Mouse (Mus musculus): Measurements from ENCODE around the gene Ssh1. TPM values are rescaled to one million over a fixed set of nuclear protein-coding genes. Genes with fewer than 3 reads are reported as not detected.
A peak's percentile ranks its signal among the peaks of the same experiment; 100 is the strongest.

Ssh1 gene
- polyA plus RNA-seq, 1 experiment from 2014 or later = 16.5 TPM

GRCm38 (mm10) chr5:113924608-113925007, 69.1 kb downstream of the Ssh1 start:
- Histone ChIP-seq H3K9ac (ENCODE audit: low read depth, low read length) (no peak overlapping the region), H3K36me3 (ENCODE audit: control insufficient read depth, insufficient read depth, low read length) (no peaks in the 10 kb centered on the region), H3K27me3 (replicated peaks; ENCODE audit: control insufficient read depth, insufficient read depth, low read length) (no peaks in the 10 kb centered on the region), H3K4me1 (ENCODE audit: control insufficient read depth, insufficient read depth, low read length) (0 out of 2 replicates have a peak, but pooled peaks cover 4% of the 10 kb centered on the region), H3K27ac (replicated peaks; ENCODE audit: low read depth, low read length) (no peak overlapping the region), H3K9me3 (ENCODE audit: control insufficient read depth, low read length) (peaks cover 6% of the 10 kb centered on the region; the same call in 1 of the 2 replicates), H3K4me2 (ENCODE audit: low read depth, low read length) (no peak overlapping the region), H3K4me3 (ENCODE audit: low read depth, low read length) (no peak overlapping the region)
- no peak for ATAC-seq (ENCODE audit: low read depth)
- no peak for DNase-seq (ENCODE audit: low spot score)
- 88% methylated on average over 4 of the region's 4 CpGs for WGBS

GRCm38 (mm10) chr5:113921310-113922166, 72.2 kb downstream of the Ssh1 start:
- no peaks in the 10 kb centered on the region for H3K27me3 ChIP-seq (replicated peaks; ENCODE audit: control insufficient read depth, insufficient read depth, low read length)
- peak; percentile 50 for DNase-seq (ENCODE audit: low spot score)
- H3K4me1 ChIP-seq (ENCODE audit: control insufficient read depth, insufficient read depth, low read length) = 0 out of 2 replicates have a peak, but pooled peaks cover 4% of the 10 kb centered on the region
- H3K4me3 ChIP-seq (ENCODE audit: low read depth, low read length) = no peak overlapping the region
- no peaks in the 10 kb centered on the region for H3K36me3 ChIP-seq (ENCODE audit: control insufficient read depth, insufficient read depth, low read length)
- no peak overlapping the region for H3K9ac ChIP-seq (ENCODE audit: low read depth, low read length)
- ATAC-seq (ENCODE audit: low read depth) = peak; percentile 66; the same call in 1 of the 2 replicates
- H3K27ac ChIP-seq (replicated peaks; ENCODE audit: low read depth, low read length) = no peak overlapping the region; the same call in 1 of the 2 replicates
- H3K4me2 ChIP-seq (ENCODE audit: low read depth, low read length) = no peak overlapping the region
- no peaks in the 10 kb centered on the region for H3K9me3 ChIP-seq (ENCODE audit: control insufficient read depth, low read length)
- WGBS = 15% methylated on average over 6 of the region's 6 CpGs

- no peaks in the 10 kb centered on the region for H3K27me3 ChIP-seq (replicated peaks; ENCODE audit: control insufficient read depth, insufficient read depth, low read length)
- H3K4me3 ChIP-seq (ENCODE audit: low read depth, low read length) = no peak overlapping the region
- WGBS = 78% methylated on average over 7 of the region's 7 CpGs
- no peaks in the 10 kb centered on the region for H3K36me3 ChIP-seq (ENCODE audit: control insufficient read depth, insufficient read depth, low read length)
- no peaks in the 10 kb centered on the region for H3K9me3 ChIP-seq (ENCODE audit: control insufficient read depth, low read length)
- ATAC-seq (ENCODE audit: low read depth) = no peak
- peaks cover 8% of the 10 kb centered on the region; the same call in 1 of the 2 replicates for H3K4me1 ChIP-seq (ENCODE audit: control insufficient read depth, insufficient read depth, low read length)
- H3K9ac ChIP-seq (ENCODE audit: low read depth, low read length) = no peak overlapping the region
- no peak for DNase-seq (ENCODE audit: low spot score)
- no peak overlapping the region for H3K4me2 ChIP-seq (ENCODE audit: low read depth, low read length)
- H3K27ac ChIP-seq (replicated peaks; ENCODE audit: low read depth, low read length) = no peak overlapping the region
These were observed 74.6 kb downstream of the Ssh1 start for GRCm38 (mm10) chr5:113919060-113919459.

GRCm38 (mm10) chr5:113918654-113919053, 75.0 kb downstream of the Ssh1 start:
- H3K27ac ChIP-seq (replicated peaks; ENCODE audit: low read depth, low read length) = no peak overlapping the region; the same call in 1 of the 2 replicates
- no peak overlapping the region for H3K9ac ChIP-seq (ENCODE audit: low read depth, low read length)
- DNase-seq (ENCODE audit: low spot score) = no peak
- H3K27me3 ChIP-seq (replicated peaks; ENCODE audit: control insufficient read depth, insufficient read depth, low read length) = no peaks in the 10 kb centered on the region
- H3K4me3 ChIP-seq (ENCODE audit: low read depth, low read length) = no peak overlapping the region
- H3K4me1 ChIP-seq (ENCODE audit: control insufficient read depth, insufficient read depth, low read length) = peaks cover 8% of the 10 kb centered on the region; the same call in 1 of the 2 replicates
- H3K36me3 ChIP-seq (ENCODE audit: control insufficient read depth, insufficient read depth, low read length) = no peaks in the 10 kb centered on the region
- no peaks in the 10 kb centered on the region for H3K9me3 ChIP-seq (ENCODE audit: control insufficient read depth, low read length)
- 27% methylated on average over 9 of the region's 9 CpGs for WGBS
- ATAC-seq (ENCODE audit: low read depth) = no peak
- H3K4me2 ChIP-seq (ENCODE audit: low read depth, low read length) = no peak overlapping the region

- 63% methylated on average over 6 of the region's 6 CpGs for WGBS
- Histone ChIP-seq H3K27ac (replicated peaks; ENCODE audit: low read depth, low read length) (no peak overlapping the region), H3K4me1 (ENCODE audit: control insufficient read depth, insufficient read depth, low read length) (peaks cover 20% of the 10 kb centered on the region; the same call in 1 of the 2 replicates), H3K9me3 (ENCODE audit: control insufficient read depth, low read length) (no peaks in the 10 kb centered on the region), H3K4me3 (ENCODE audit: low read depth, low read length) (no peak overlapping the region), H3K4me2 (ENCODE audit: low read depth, low read length) (no peak overlapping the region), H3K9ac (ENCODE audit: low read depth, low read length) (no peak overlapping the region), H3K36me3 (ENCODE audit: control insufficient read depth, insufficient read depth, low read length) (no peaks in the 10 kb centered on the region), H3K27me3 (replicated peaks; ENCODE audit: control insufficient read depth, insufficient read depth, low read length) (no peaks in the 10 kb centered on the region)
- ATAC-seq (ENCODE audit: low read depth) = no peak
- no peak for DNase-seq (ENCODE audit: low spot score)
These were observed 83.0 kb downstream of the Ssh1 start for GRCm38 (mm10) chr5:113910705-113911104.

- no peak overlapping the region for H3K9ac ChIP-seq (ENCODE audit: low read depth, low read length)
- H3K4me3 ChIP-seq (ENCODE audit: low read depth, low read length) = no peak overlapping the region
- WGBS = 30% methylated on average over 10 of the region's 10 CpGs
- no peak overlapping the region for H3K27ac ChIP-seq (replicated peaks; ENCODE audit: low read depth, low read length)
- no peaks in the 10 kb centered on the region for H3K27me3 ChIP-seq (replicated peaks; ENCODE audit: control insufficient read depth, insufficient read depth, low read length)
- peak; percentile 36 for DNase-seq (ENCODE audit: low spot score)
- no peak overlapping the region for H3K4me2 ChIP-seq (ENCODE audit: low read depth, low read length)
- no peaks in the 10 kb centered on the region for H3K9me3 ChIP-seq (ENCODE audit: control insufficient read depth, low read length)
- no peak for ATAC-seq (ENCODE audit: low read depth)
- no peaks in the 10 kb centered on the region for H3K36me3 ChIP-seq (ENCODE audit: control insufficient read depth, insufficient read depth, low read length)
- peaks cover 25% of the 10 kb centered on the region for H3K4me1 ChIP-seq (ENCODE audit: control insufficient read depth, insufficient read depth, low read length)
These were observed 83.5 kb downstream of the Ssh1 start for GRCm38 (mm10) chr5:113910065-113910701.

- peak within 1 kb of the TSS; percentile 88 for H3K9ac ChIP-seq (ENCODE audit: low read depth, low read length)
- peak within 1 kb of the TSS; percentile 79 for H3K4me2 ChIP-seq (ENCODE audit: low read depth, low read length)
- no peaks in the 10 kb centered on the region for H3K27me3 ChIP-seq (replicated peaks; ENCODE audit: control insufficient read depth, insufficient read depth, low read length)
- peak within 1 kb of the TSS; percentile 91 for H3K27ac ChIP-seq (replicated peaks; ENCODE audit: low read depth, low read length)
- peak; percentile 96 for DNase-seq (ENCODE audit: low spot score)
- WGBS = under 1% methylated on average over 21 of the region's 68 CpGs
- peak; percentile 89 for ATAC-seq (ENCODE audit: low read depth)
- peak within 1 kb of the TSS; percentile 93 for H3K4me3 ChIP-seq (ENCODE audit: low read depth, low read length)
- H3K4me1 ChIP-seq (ENCODE audit: control insufficient read depth, insufficient read depth, low read length) = peaks cover 26% of the 10 kb centered on the region
- H3K9me3 ChIP-seq (ENCODE audit: control insufficient read depth, low read length) = no peaks in the 10 kb centered on the region
- no peaks in the 10 kb centered on the region for H3K36me3 ChIP-seq (ENCODE audit: control insufficient read depth, insufficient read depth, low read length)
These were observed 84.9 kb downstream of the Ssh1 start, which contains the start of gene Coro1c for GRCm38 (mm10) chr5:113908592-113909441. Gene Coro1c (minus strand): TSS chr5:113908758.

All from embryonic facial prominence, embryonic 14.5 days (tissue).